In the genomic region with DNA sequence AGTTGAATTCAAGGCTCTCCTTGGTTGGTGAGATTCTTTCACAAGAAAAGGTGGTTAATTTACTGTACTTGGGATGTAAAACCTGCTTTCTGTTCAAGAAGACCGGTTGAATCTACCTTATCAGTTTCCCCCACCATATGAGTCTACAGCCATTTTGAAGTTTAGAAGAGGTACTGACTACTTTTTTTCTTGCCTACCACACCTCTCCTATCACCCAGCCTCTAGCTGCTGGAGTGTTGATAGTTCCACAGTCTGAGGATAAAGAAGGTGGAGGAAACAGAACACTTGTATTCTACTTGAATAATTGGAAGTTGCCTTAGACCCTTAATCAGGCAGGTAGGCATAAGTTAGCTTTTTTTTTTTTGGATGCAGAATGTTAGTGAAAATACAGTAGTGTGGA, we compare ENCODE assay signal across 27 mouse cellular contexts.
A peak's percentile ranks its signal among the peaks of the same experiment; 100 is the strongest.
DNase-seq lines count a peak whose midpoint lies in the region; ATAC-seq and TF ChIP-seq lines count a peak whose summit lies in the region.
"Had no signal": no experiment of that assay in that cellular context is flagged by ENCODE, and none has a peak within 500 bp of the region (broad histone marks: within the 10 kb centered on the region; RNA-seq: fewer than 3 reads in every experiment).

No protein-coding gene starts in this region.

- no peak overlapping the region for H3K4me3 ChIP-seq in liver, embryonic 12.5 days
- no peak overlapping the region for H3K4me3 ChIP-seq in liver, embryonic 11.5 days (ENCODE audit: low read depth, low read length)
- H3K4me3 ChIP-seq in liver, embryonic 14.5 days (ENCODE audit: insufficient read depth in 1 of 2, low read depth in 2 of 2, low read length in 2 of 2) = no peak overlapping the region
- H3K4me3 ChIP-seq in forebrain, embryonic 10.5 days = no peak overlapping the region
- H3K4me3 ChIP-seq: embryonic facial prominence, embryonic 13.5 days; embryonic facial prominence, embryonic 15.5 days; forebrain, embryonic 12.5 days had no signal

- ATAC-seq in liver, embryonic 12.5 days = 0 out of 2 replicates have a peak, but pooled peaks have one; percentile 35
- no peak; the same call in 1 of the 2 replicates for ATAC-seq in liver, embryonic 11.5 days (replicated peaks; ENCODE audit: low FRiP score)
- ATAC-seq in liver, embryonic 14.5 days (ENCODE audit: insufficient read depth) = peak; percentile 61
- ATAC-seq in megakaryocyte progenitor cell, adult 5-6 weeks (replicated peaks; ENCODE audit: poor library complexity) = 0 out of 2 replicates have a peak, but pooled peaks have one; percentile 37
- ATAC-seq: activated CD4-positive, CD25-positive, alpha-beta regulatory T cell, adult 4 months; CD4-positive, CD25-positive, alpha-beta regulatory T cell, adult 4 months; forebrain, embryonic 14.5 days; forebrain, postnatal 0 days; Patski had no signal

- no peak for TF ChIP-seq EP300 in liver, embryonic 14.5 days (IDR thresholded peaks at IDR 0.05; ENCODE audit: low read depth)

- 48% methylated on average over 1 of the region's 1 CpGs for WGBS in liver, embryonic 12.5 days (ENCODE audit: insufficient replicate concordance)
- WGBS in liver, embryonic 11.5 days = 89% methylated on average over 1 of the region's 1 CpGs
- 51% methylated on average over 1 of the region's 1 CpGs for WGBS in liver, embryonic 14.5 days (ENCODE audit: insufficient replicate concordance)
- WGBS in forebrain, embryonic 10.5 days = 90% methylated on average over 1 of the region's 1 CpGs

- no peak for DNase-seq in liver, embryonic 11.5 days (ENCODE audit: low spot score)
- no peak for DNase-seq in liver, embryonic 14.5 days (ENCODE audit: low read depth in 3 of 3, low spot score in 3 of 3)
- no peak for DNase-seq in liver
- no peak for DNase-seq in cerebellum, postnatal 10 days
- no peak for DNase-seq in forebrain, embryonic 10.5 days (ENCODE audit: extremely low spot score, low spot score)
- DNase-seq: adrenal gland, adult 8-10 months; adrenal gland, postnatal 14 days; adrenal gland, postnatal 36 days; B cell, adult 2 months; cerebellum, adult 11-12 months; cerebellum, adult 2 months; cerebellum, adult 9-10 months; cerebellum, postnatal 14 days; cerebellum, postnatal 36 days; embryo, embryonic 11 days; forebrain, postnatal 0 days had no signal

- H3K4me2 ChIP-seq in liver, embryonic 12.5 days = no peak overlapping the region
- no peak overlapping the region for H3K4me2 ChIP-seq in liver, embryonic 11.5 days
- H3K4me2 ChIP-seq in liver, embryonic 14.5 days (ENCODE audit: low read depth) = no peak overlapping the region
- H3K4me2 ChIP-seq: embryonic facial prominence, embryonic 13.5 days; embryonic facial prominence, embryonic 15.5 days; forebrain, embryonic 12.5 days had no signal

- TF ChIP-seq CTCF in liver, embryonic 14.5 days (IDR thresholded peaks at IDR 0.05; ENCODE audit: low read depth) = no peak

- no peak overlapping the region for H3K9ac ChIP-seq in liver, embryonic 12.5 days
- no peak overlapping the region for H3K9ac ChIP-seq in liver, embryonic 11.5 days (ENCODE audit: low read depth, low read length)
- H3K9ac ChIP-seq in liver, embryonic 14.5 days (replicated peaks) = no peak overlapping the region
- H3K9ac ChIP-seq: embryonic facial prominence, embryonic 13.5 days; embryonic facial prominence, embryonic 15.5 days; forebrain, embryonic 12.5 days; forebrain, postnatal 0 days had no signal

- H3K36me3 ChIP-seq in liver, embryonic 12.5 days = no peaks in the 10 kb centered on the region
- no peaks in the 10 kb centered on the region for H3K36me3 ChIP-seq in liver, embryonic 11.5 days (ENCODE audit: control insufficient read depth, insufficient read depth, low read length)
- H3K36me3 ChIP-seq in liver, embryonic 14.5 days (replicated peaks; ENCODE audit: control insufficient read depth, insufficient read depth, low read depth) = no peaks in the 10 kb centered on the region
- H3K36me3 ChIP-seq in forebrain, embryonic 10.5 days (replicated peaks) = no peaks in the 10 kb centered on the region
- H3K36me3 ChIP-seq: embryonic facial prominence, embryonic 13.5 days; embryonic facial prominence, embryonic 15.5 days; forebrain, embryonic 12.5 days; G1E had no signal

- no peaks in the 10 kb centered on the region for H3K4me1 ChIP-seq in liver, embryonic 12.5 days
- no peaks in the 10 kb centered on the region for H3K4me1 ChIP-seq in liver, embryonic 11.5 days (replicated peaks; ENCODE audit: control insufficient read depth, insufficient read depth, low read length)
- no peaks in the 10 kb centered on the region for H3K4me1 ChIP-seq in liver, embryonic 14.5 days (replicated peaks; ENCODE audit: control insufficient read depth in 2 of 2, insufficient read depth in 2 of 2, low read length in 1 of 2)
- H3K4me1 ChIP-seq in forebrain, embryonic 10.5 days = no peaks in the 10 kb centered on the region
- H3K4me1 ChIP-seq: embryonic facial prominence, embryonic 13.5 days; embryonic facial prominence, embryonic 15.5 days; forebrain, embryonic 12.5 days had no signal

- H3K9me3 ChIP-seq in liver, embryonic 12.5 days (replicated peaks) = no peaks in the 10 kb centered on the region
- no peaks in the 10 kb centered on the region for H3K9me3 ChIP-seq in liver, embryonic 11.5 days (ENCODE audit: control insufficient read depth, low read length)
- no peaks in the 10 kb centered on the region for H3K9me3 ChIP-seq in liver, embryonic 14.5 days (ENCODE audit: control insufficient read depth, low read length)
- no peaks in the 10 kb centered on the region for H3K9me3 ChIP-seq in forebrain, embryonic 10.5 days
- H3K9me3 ChIP-seq: embryonic facial prominence, embryonic 13.5 days; embryonic facial prominence, embryonic 15.5 days; forebrain, embryonic 12.5 days; G1E had no signal

- H3K27ac ChIP-seq in liver, embryonic 12.5 days = no peak overlapping the region
- no peak overlapping the region for H3K27ac ChIP-seq in liver, embryonic 11.5 days (ENCODE audit: low read depth, low read length)
- H3K27ac ChIP-seq in liver, embryonic 14.5 days = no peak overlapping the region
- no peak overlapping the region for H3K27ac ChIP-seq in forebrain, embryonic 10.5 days
- H3K27ac ChIP-seq: embryonic facial prominence, embryonic 13.5 days; embryonic facial prominence, embryonic 15.5 days; forebrain, embryonic 12.5 days had no signal

- H3K27me3 ChIP-seq in liver, embryonic 12.5 days (replicated peaks) = no peaks in the 10 kb centered on the region
- no peaks in the 10 kb centered on the region for H3K27me3 ChIP-seq in liver, embryonic 11.5 days (replicated peaks; ENCODE audit: control insufficient read depth, insufficient read depth, low read length)
- H3K27me3 ChIP-seq in liver, embryonic 14.5 days (ENCODE audit: control insufficient read depth, insufficient read depth, low read length) = no peaks in the 10 kb centered on the region
- no peaks in the 10 kb centered on the region for H3K27me3 ChIP-seq in forebrain, embryonic 10.5 days (ENCODE audit: poor library complexity, severe bottlenecking)
- H3K27me3 ChIP-seq: CH12.LX; embryonic facial prominence, embryonic 13.5 days; embryonic facial prominence, embryonic 15.5 days; forebrain, embryonic 12.5 days; Patski had no signal
